In genomic region chr13:54687575-54688424, GRCm38 (mm10) we compare ENCODE assay signal across 8 mouse cellular contexts. TPM values are rescaled to one million over a fixed set of nuclear protein-coding genes. Genes with fewer than 3 reads are reported as not detected.
DNase-seq lines count a peak whose midpoint lies in the region; ATAC-seq and TF ChIP-seq lines count a peak whose summit lies in the region.

No protein-coding gene starts in this region.

- H3K36me3 ChIP-seq in embryonic facial prominence, embryonic 13.5 days, result peaks cover 23% of the 10 kb centered on the region
- 0 out of 2 replicates have a peak, but pooled peaks cover 3% of the 10 kb centered on the region for H3K36me3 ChIP-seq in kidney, adult 2 months (ENCODE audit: control insufficient read depth, insufficient read depth, low read length)
- peaks cover 21% of the 10 kb centered on the region for H3K36me3 ChIP-seq in limb, embryonic 13.5 days
- peaks cover 8% of the 10 kb centered on the region for H3K36me3 ChIP-seq in midbrain, embryonic 16.5 days (ENCODE audit: control insufficient read depth, insufficient read depth, low read length)

- H3K27me3 ChIP-seq in embryonic facial prominence, embryonic 13.5 days, result no peaks in the 10 kb centered on the region
- H3K27me3 ChIP-seq in kidney, adult 2 months (replicated peaks; ENCODE audit: control insufficient read depth, insufficient read depth, low read length), result no peaks in the 10 kb centered on the region
- H3K27me3 ChIP-seq in limb, embryonic 13.5 days, result no peaks in the 10 kb centered on the region
- no peaks in the 10 kb centered on the region for H3K27me3 ChIP-seq in midbrain, embryonic 16.5 days (ENCODE audit: control insufficient read depth, insufficient read depth, low read depth, low read length)

- H3K9ac ChIP-seq in embryonic facial prominence, embryonic 13.5 days, result peak overlapping the region; percentile 97
- H3K9ac ChIP-seq in limb, embryonic 13.5 days, result peak overlapping the region; percentile 98
- peak overlapping the region; percentile 95 for H3K9ac ChIP-seq in midbrain, embryonic 16.5 days (ENCODE audit: low read depth, low read length)

- peak; percentile 83 for ATAC-seq in embryonic facial prominence, embryonic 13.5 days (ENCODE audit: insufficient number of reproducible peaks, insufficient read depth, low FRiP score, low TSS enrichment, low read depth)
- ATAC-seq in limb, embryonic 13.5 days (ENCODE audit: low FRiP score, low read depth), result peak; percentile 93
- ATAC-seq in midbrain, embryonic 16.5 days, result peak; percentile 92

- DNase-seq in 3134 (ENCODE audit: extremely low read depth, insufficient read length, low spot score), result peak; percentile 96
- DNase-seq in adrenal gland, postnatal 36 days, result peak; percentile 97 to 98
- DNase-seq in heart, adult 18-20 months, result peak; percentile 98
- DNase-seq in kidney, adult 2 months, result peak; percentile 99
- DNase-seq in spleen, postnatal 10 days (ENCODE audit: low spot score in 2 of 2), result peak; percentile 93 to 97

- H3K9me3 ChIP-seq in embryonic facial prominence, embryonic 13.5 days, result no peaks in the 10 kb centered on the region
- no peaks in the 10 kb centered on the region for H3K9me3 ChIP-seq in limb, embryonic 13.5 days
- H3K9me3 ChIP-seq in midbrain, embryonic 16.5 days (replicated peaks; ENCODE audit: control insufficient read depth, low read length, poor library complexity, severe bottlenecking), result no peaks in the 10 kb centered on the region

- H3K27ac ChIP-seq in embryonic facial prominence, embryonic 13.5 days, result peak overlapping the region; percentile 98
- peak overlapping the region; percentile 96 for H3K27ac ChIP-seq in kidney, adult 2 months (ENCODE audit: insufficient read depth, low read depth, low read length)
- H3K27ac ChIP-seq in limb, embryonic 13.5 days, result peak overlapping the region; percentile 98
- H3K27ac ChIP-seq in midbrain, embryonic 16.5 days (ENCODE audit: low read length), result peak overlapping the region; percentile 99

- no peak for TF ChIP-seq CTCF in kidney, adult 2 months (conservative IDR thresholded peaks at IDR 0.05; ENCODE audit: insufficient read depth, insufficient read length, low read depth, low read length)

- peaks cover 49% of the 10 kb centered on the region for H3K4me1 ChIP-seq in embryonic facial prominence, embryonic 13.5 days
- H3K4me1 ChIP-seq in kidney, adult 2 months (ENCODE audit: control insufficient read depth, insufficient read depth, low read length), result peaks cover 34% of the 10 kb centered on the region
- H3K4me1 ChIP-seq in limb, embryonic 13.5 days, result peaks cover 49% of the 10 kb centered on the region
- peaks cover 53% of the 10 kb centered on the region for H3K4me1 ChIP-seq in midbrain, embryonic 16.5 days (ENCODE audit: control insufficient read depth, insufficient read depth, low read length)

- under 1% methylated on average over 76 of the region's 82 CpGs for WGBS in embryonic facial prominence, embryonic 13.5 days
- WGBS in kidney, adult 2 months, result 1% methylated on average over 82 of the region's 82 CpGs
- WGBS in limb, embryonic 13.5 days, result under 1% methylated on average over 81 of the region's 82 CpGs
- under 1% methylated on average over 66 of the region's 82 CpGs for WGBS in midbrain, embryonic 16.5 days

- peak overlapping the region; percentile 93 for H3K4me3 ChIP-seq in embryonic facial prominence, embryonic 13.5 days
- peak overlapping the region; percentile 83 for H3K4me3 ChIP-seq in kidney, adult 2 months (ENCODE audit: insufficient read depth, low read depth, low read length)
- H3K4me3 ChIP-seq in limb, embryonic 13.5 days, result peak overlapping the region; percentile 92
- peak overlapping the region; percentile 90 for H3K4me3 ChIP-seq in midbrain, embryonic 16.5 days (ENCODE audit: low read depth, low read length)

- TF ChIP-seq POLR2A in kidney, adult 2 months (IDR thresholded peaks at IDR 0.05; ENCODE audit: low read depth, low read length), result peak; percentile 78

- H3K4me2 ChIP-seq in embryonic facial prominence, embryonic 13.5 days, result peak overlapping the region; percentile 75
- H3K4me2 ChIP-seq in limb, embryonic 13.5 days (replicated peaks), result peak overlapping the region; percentile 86
- peak overlapping the region; percentile 93 for H3K4me2 ChIP-seq in midbrain, embryonic 16.5 days (ENCODE audit: low read length)

RNA-seq across cellular contexts. Expression of gene Rnf44, which starts 5.9 kb away (rescaled TPM):
- 100 to 1,000 TPM; 107 to 120 TPM for total RNA-seq in adrenal gland, postnatal 36 days (2021)
- 58.3 and 62.8 TPM in 2 replicates for polyA plus RNA-seq in embryonic facial prominence, embryonic 13.5 days (2015; fragmentation: Nextera tagmentation; extraction: Ambion mirVana)
- 10 to 100 TPM; 55.1 to 55.9 TPM for total RNA-seq in heart, adult 18-20 months (2021)
- 191 and 192 TPM in 2 replicates for polyA plus RNA-seq in kidney, adult 2 months (2012; rRNA removed)
- polyA plus RNA-seq in limb, embryonic 13.5 days (2015; fragmentation: Nextera tagmentation; extraction: Ambion mirVana), result 57.3 and 60.4 TPM in 2 replicates
- 65.3 and 67.2 TPM in 2 replicates for polyA plus RNA-seq in midbrain, embryonic 16.5 days (2015; fragmentation: Nextera tagmentation; extraction: Ambion mirVana)

RNA-seq across cellular contexts. Expression of gene Cdhr2, which starts 13.5 kb away (rescaled TPM):
- not detected for total RNA-seq in adrenal gland, postnatal 36 days (2021)
- 1.4 TPM in 1 of 2 replicates, not detected in the other for polyA plus RNA-seq in embryonic facial prominence, embryonic 13.5 days (2015; fragmentation: Nextera tagmentation; extraction: Ambion mirVana)
- not detected for total RNA-seq in heart, adult 18-20 months (2021)
- 31.3 and 37.9 TPM in 2 replicates for polyA plus RNA-seq in kidney, adult 2 months (2012; rRNA removed)
- polyA plus RNA-seq in limb, embryonic 13.5 days (2015; fragmentation: Nextera tagmentation; extraction: Ambion mirVana), result 0.05 TPM in 2 replicates
- 0.22 and 0.36 TPM in 2 replicates for polyA plus RNA-seq in midbrain, embryonic 16.5 days (2015; fragmentation: Nextera tagmentation; extraction: Ambion mirVana)

Comparison
In these comparisons a context has a peak if more than half of its experiments do, and no peak if none do; other contexts are left out.
1. Peak in every context shown above with its lines: DNase-seq, ATAC-seq, H3K4me3 ChIP-seq and H3K27ac ChIP-seq.
2. RNA of gene Cdhr2, which starts 13.5 kb away (polyA plus RNA-seq): 31.3 to 37.9 TPM in kidney, adult 2 months; 0.22 to 0.36 TPM in midbrain, embryonic 16.5 days, 0.05 TPM in limb, embryonic 13.5 days and 1.4 TPM in embryonic facial prominence, embryonic 13.5 days; every median in the first group is over 10 times any median in the second.